Mouse (Mus musculus): ENCODE results near the gene Tmem160.
A peak's percentile ranks its signal among the peaks of the same experiment; 100 is the strongest.

Tmem160 gene

GRCm38 (mm10) chr7:16491759-16492158 lies 39.2 kb downstream of the Tmem160 start:
- DNase-seq (ENCODE audit: low read depth, low spot score) = peak; percentile 73

GRCm38 (mm10) chr7:16492211-16492610 lies 39.6 kb downstream of the Tmem160 start:
- DNase-seq (ENCODE audit: low read depth, low spot score) = no peak

- peak; percentile 66 for DNase-seq (ENCODE audit: low read depth, low spot score)
Measured at GRCm38 (mm10) chr7:16493361-16493760, 40.8 kb downstream of the Tmem160 start.

- DNase-seq (ENCODE audit: low read depth, low spot score) = no peak
Measured at GRCm38 (mm10) chr7:16496260-16496659, 43.7 kb downstream of the Tmem160 start.

GRCm38 (mm10) chr7:16499671-16500104 lies 47.1 kb downstream of the Tmem160 start:
- no peak for DNase-seq (ENCODE audit: low read depth, low spot score)

GRCm38 (mm10) chr7:16501571-16501970 lies 49.0 kb downstream of the Tmem160 start:
- no peak for DNase-seq (ENCODE audit: low read depth, low spot score)

GRCm38 (mm10) chr7:16504573-16505225 lies 52.1 kb downstream of the Tmem160 start:
- DNase-seq (ENCODE audit: low read depth, low spot score) = no peak
